Mouse (Mus musculus): ENCODE data around the gene Sh3pxd2a. TPM values are rescaled to one million over a fixed set of nuclear protein-coding genes. Genes with fewer than 3 reads are reported as not detected.

Gene Sh3pxd2a
- polyA plus RNA-seq, 1 experiment from 2014 or later = 5.0 TPM

DNA sequence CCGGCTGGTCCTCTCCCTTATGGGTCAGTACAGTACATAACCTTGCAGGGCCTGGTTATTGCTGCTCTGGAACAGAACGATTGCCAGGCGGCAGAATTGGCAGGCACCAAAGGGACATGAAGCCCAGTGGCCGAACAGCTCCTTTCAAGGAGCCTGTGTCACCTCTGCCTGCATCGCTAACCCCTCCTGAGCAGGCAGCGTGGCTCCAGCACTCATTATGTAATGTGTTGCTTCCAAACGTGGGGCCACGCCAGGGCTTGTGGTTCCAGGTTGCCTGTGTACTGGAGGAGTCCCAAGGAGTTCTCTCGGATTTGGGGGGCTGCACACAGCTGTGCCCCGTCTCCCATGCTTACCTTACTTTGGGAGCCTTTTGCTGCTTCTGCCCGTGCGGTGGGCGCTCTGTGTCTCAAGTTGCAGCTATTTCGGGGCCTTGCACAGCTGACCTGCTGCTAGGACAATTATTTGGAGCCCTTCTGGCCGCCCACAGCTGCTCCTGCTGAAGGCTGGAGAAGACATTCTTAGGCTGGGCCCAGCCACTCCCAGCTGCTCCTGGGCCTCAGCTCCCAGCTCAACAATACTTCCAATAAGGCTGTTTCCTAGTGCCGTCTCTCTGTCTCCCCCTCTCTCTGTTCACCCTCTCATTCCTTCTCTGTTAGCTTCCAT lies 215.2 kb downstream of the Sh3pxd2a start:
- H3K36me3 ChIP-seq (ENCODE audit: insufficient read depth, low read length) = no peaks in the 10 kb centered on the region
- H3K4me2 ChIP-seq (replicated peaks; ENCODE audit: low read depth, low read length) = no peak overlapping the region
- no peak overlapping the region for H3K27ac ChIP-seq (ENCODE audit: low read length)
- no peaks in the 10 kb centered on the region for H3K9me3 ChIP-seq (ENCODE audit: low read length)
- H3K4me1 ChIP-seq (ENCODE audit: insufficient read depth, low read length) = peaks cover 28% of the 10 kb centered on the region
- H3K4me3 ChIP-seq (ENCODE audit: low read length) = no peak overlapping the region
- H3K27me3 ChIP-seq (ENCODE audit: insufficient read depth, low read length) = peaks cover 21% of the 10 kb centered on the region
- WGBS = 43% methylated on average over 16 of the region's 16 CpGs
- H3K9ac ChIP-seq (replicated peaks; ENCODE audit: low read length) = no peak overlapping the region
- ATAC-seq (ENCODE audit: low FRiP score, low TSS enrichment) = 0 out of 2 replicates have a peak, but pooled peaks have one; percentile 11

GRCm38 (mm10) chr19:47248296-47248695 lies 215.9 kb downstream of the Sh3pxd2a start:
- 64% methylated on average over 7 of the region's 7 CpGs for WGBS
- H3K27me3 ChIP-seq (ENCODE audit: insufficient read depth, low read length) = peaks cover 13% of the 10 kb centered on the region
- H3K9me3 ChIP-seq (ENCODE audit: low read length) = no peaks in the 10 kb centered on the region
- no peak for ATAC-seq (ENCODE audit: low FRiP score, low TSS enrichment)
- no peak overlapping the region for H3K9ac ChIP-seq (replicated peaks; ENCODE audit: low read length)
- no peak overlapping the region for H3K27ac ChIP-seq (ENCODE audit: low read length)
- H3K4me1 ChIP-seq (ENCODE audit: insufficient read depth, low read length) = peaks cover 26% of the 10 kb centered on the region
- H3K36me3 ChIP-seq (ENCODE audit: insufficient read depth, low read length) = no peaks in the 10 kb centered on the region
- no peak overlapping the region for H3K4me2 ChIP-seq (replicated peaks; ENCODE audit: low read depth, low read length)
- no peak overlapping the region for H3K4me3 ChIP-seq (ENCODE audit: low read length)

GRCm38 (mm10) chr19:47247791-47248190 lies 216.4 kb downstream of the Sh3pxd2a start:
- Histone ChIP-seq H3K4me1 (ENCODE audit: insufficient read depth, low read length) (peaks cover 23% of the 10 kb centered on the region), H3K9me3 (ENCODE audit: low read length) (no peaks in the 10 kb centered on the region), H3K4me3 (ENCODE audit: low read length) (no peak overlapping the region), H3K27me3 (ENCODE audit: insufficient read depth, low read length) (peaks cover 10% of the 10 kb centered on the region), H3K4me2 (replicated peaks; ENCODE audit: low read depth, low read length) (no peak overlapping the region), H3K9ac (replicated peaks; ENCODE audit: low read length) (no peak overlapping the region), H3K36me3 (ENCODE audit: insufficient read depth, low read length) (no peaks in the 10 kb centered on the region), H3K27ac (ENCODE audit: low read length) (no peak overlapping the region)
- WGBS = 21% methylated on average over 11 of the region's 11 CpGs
- peak; percentile 55; the same call in 1 of the 2 replicates for ATAC-seq (ENCODE audit: low FRiP score, low TSS enrichment)

DNA sequence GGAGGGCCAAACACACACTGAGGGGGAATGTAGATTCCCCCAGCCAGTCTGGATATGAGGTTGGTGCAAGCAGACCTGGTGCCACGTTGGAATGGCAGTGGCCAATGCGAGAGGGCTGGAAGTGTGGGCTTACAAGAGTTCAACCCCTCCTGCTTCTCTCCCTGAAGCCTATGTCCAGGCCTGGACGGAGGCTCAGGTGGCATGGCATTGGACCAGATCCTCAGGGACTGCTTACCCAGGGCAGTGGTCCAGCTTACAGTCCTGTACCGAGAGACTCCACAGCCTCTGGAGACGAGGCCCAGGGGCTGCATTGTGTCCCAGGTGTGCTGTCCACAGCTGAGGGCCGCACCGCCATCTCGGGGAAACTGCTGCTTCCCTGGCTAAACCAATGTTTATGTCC lies 218.7 kb downstream of the Sh3pxd2a start:
- Histone ChIP-seq H3K9me3 (ENCODE audit: low read length) (no peaks in the 10 kb centered on the region), H3K36me3 (ENCODE audit: insufficient read depth, low read length) (no peaks in the 10 kb centered on the region), H3K4me2 (replicated peaks; ENCODE audit: low read depth, low read length) (no peak overlapping the region), H3K4me1 (ENCODE audit: insufficient read depth, low read length) (peaks cover 23% of the 10 kb centered on the region), H3K4me3 (ENCODE audit: low read length) (no peak overlapping the region), H3K9ac (replicated peaks; ENCODE audit: low read length) (no peak overlapping the region), H3K27me3 (ENCODE audit: insufficient read depth, low read length) (no peaks in the 10 kb centered on the region), H3K27ac (ENCODE audit: low read length) (no peak overlapping the region)
- 69% methylated on average over 8 of the region's 8 CpGs for WGBS
- no peak for ATAC-seq (ENCODE audit: low FRiP score, low TSS enrichment)

GRCm38 (mm10) chr19:47242227-47242626 lies 222.0 kb downstream of the Sh3pxd2a start:
- Histone ChIP-seq H3K36me3 (ENCODE audit: insufficient read depth, low read length) (no peaks in the 10 kb centered on the region), H3K9ac (replicated peaks; ENCODE audit: low read length) (no peak overlapping the region), H3K27me3 (ENCODE audit: insufficient read depth, low read length) (no peaks in the 10 kb centered on the region), H3K4me1 (ENCODE audit: insufficient read depth, low read length) (peaks cover 2% of the 10 kb centered on the region; the same call in 1 of the 2 replicates), H3K9me3 (ENCODE audit: low read length) (no peaks in the 10 kb centered on the region), H3K4me2 (replicated peaks; ENCODE audit: low read depth, low read length) (no peak overlapping the region), H3K27ac (ENCODE audit: low read length) (no peak overlapping the region), H3K4me3 (ENCODE audit: low read length) (no peak overlapping the region)
- WGBS = 74% methylated on average over 4 of the region's 4 CpGs
- ATAC-seq (ENCODE audit: low FRiP score, low TSS enrichment) = no peak

DNA sequence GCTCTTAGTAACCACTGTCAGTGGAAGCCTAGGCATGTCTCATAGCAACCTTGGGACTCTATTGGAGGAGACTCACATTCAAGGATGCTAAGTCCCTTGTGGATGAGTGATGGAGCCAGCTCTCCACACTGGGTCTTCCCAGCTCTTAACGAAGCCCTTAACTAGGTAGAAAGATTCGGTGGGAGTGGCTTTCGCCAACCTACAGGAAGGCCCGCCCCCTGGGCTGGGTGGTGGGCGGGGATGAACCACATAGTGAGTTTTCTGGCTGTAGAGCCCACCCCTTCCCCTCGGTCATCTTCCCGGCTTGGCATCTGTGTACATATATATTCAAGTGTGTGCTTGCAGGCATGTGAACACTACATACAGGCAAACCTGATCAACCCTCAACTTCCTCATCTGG lies 223.2 kb downstream of the Sh3pxd2a start:
- H3K4me3 ChIP-seq (ENCODE audit: low read length) = peak overlapping the region; percentile 42
- WGBS = 68% methylated on average over 7 of the region's 7 CpGs
- no peaks in the 10 kb centered on the region for H3K9me3 ChIP-seq (ENCODE audit: low read length)
- no peaks in the 10 kb centered on the region for H3K27me3 ChIP-seq (ENCODE audit: insufficient read depth, low read length)
- no peak overlapping the region for H3K27ac ChIP-seq (ENCODE audit: low read length)
- H3K9ac ChIP-seq (replicated peaks; ENCODE audit: low read length) = no peak overlapping the region; the same call in 1 of the 2 replicates
- no peak for ATAC-seq (ENCODE audit: low FRiP score, low TSS enrichment)
- H3K4me2 ChIP-seq (replicated peaks; ENCODE audit: low read depth, low read length) = peak overlapping the region; percentile 54
- no peaks in the 10 kb centered on the region for H3K36me3 ChIP-seq (ENCODE audit: insufficient read depth, low read length)
- no peaks in the 10 kb centered on the region for H3K4me1 ChIP-seq (ENCODE audit: insufficient read depth, low read length)

- H3K36me3 ChIP-seq (ENCODE audit: insufficient read depth, low read length) = no peaks in the 10 kb centered on the region
- no peak overlapping the region for H3K27ac ChIP-seq (ENCODE audit: low read length)
- ATAC-seq (ENCODE audit: low FRiP score, low TSS enrichment) = peak; percentile 68; the same call in 1 of the 2 replicates
- peak overlapping the region; percentile 46 for H3K9ac ChIP-seq (replicated peaks; ENCODE audit: low read length)
- WGBS = 35% methylated on average over 11 of the region's 12 CpGs
- peak overlapping the region; percentile 54 for H3K4me2 ChIP-seq (replicated peaks; ENCODE audit: low read depth, low read length)
- no peaks in the 10 kb centered on the region for H3K4me1 ChIP-seq (ENCODE audit: insufficient read depth, low read length)
- peak overlapping the region; percentile 42 for H3K4me3 ChIP-seq (ENCODE audit: low read length)
- no peaks in the 10 kb centered on the region for H3K27me3 ChIP-seq (ENCODE audit: insufficient read depth, low read length)
- H3K9me3 ChIP-seq (ENCODE audit: low read length) = no peaks in the 10 kb centered on the region
These were observed 224.1 kb downstream of the Sh3pxd2a start for GRCm38 (mm10) chr19:47240076-47240475.

DNA sequence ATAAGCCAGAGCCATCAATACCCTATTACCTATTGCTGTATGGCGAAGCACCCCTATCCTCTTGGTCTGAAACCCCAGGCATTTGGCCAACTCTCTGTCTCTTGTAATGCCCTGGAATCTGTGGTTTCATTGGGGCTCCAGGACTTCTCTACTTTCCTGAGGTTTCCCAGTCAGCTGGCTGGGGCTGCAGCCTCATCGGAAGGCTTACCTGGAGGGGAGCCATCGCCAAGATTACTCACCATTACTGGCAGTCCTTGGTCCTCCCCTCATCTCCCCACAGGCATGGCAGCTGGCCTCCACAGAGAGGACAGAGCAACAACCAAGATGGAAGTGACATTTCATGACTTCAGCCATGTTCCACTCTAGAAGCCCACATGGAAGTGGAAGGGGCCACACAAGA lies 231.1 kb downstream of the Sh3pxd2a start:
- Histone ChIP-seq H3K4me1 (ENCODE audit: insufficient read depth, low read length) (peaks cover 15% of the 10 kb centered on the region), H3K4me2 (replicated peaks; ENCODE audit: low read depth, low read length) (no peak overlapping the region), H3K27me3 (ENCODE audit: insufficient read depth, low read length) (no peaks in the 10 kb centered on the region), H3K36me3 (ENCODE audit: insufficient read depth, low read length) (no peaks in the 10 kb centered on the region), H3K27ac (ENCODE audit: low read length) (no peak overlapping the region), H3K4me3 (ENCODE audit: low read length) (no peak overlapping the region), H3K9me3 (ENCODE audit: low read length) (no peaks in the 10 kb centered on the region), H3K9ac (replicated peaks; ENCODE audit: low read length) (no peak overlapping the region)
- 96% methylated on average over 3 of the region's 3 CpGs for WGBS
- no peak for ATAC-seq (ENCODE audit: low FRiP score, low TSS enrichment)

GRCm38 (mm10) chr19:47232077-47232865 lies 231.9 kb downstream of the Sh3pxd2a start:
- Histone ChIP-seq H3K9ac (replicated peaks; ENCODE audit: low read length) (no peak overlapping the region), H3K27me3 (ENCODE audit: insufficient read depth, low read length) (no peaks in the 10 kb centered on the region), H3K4me3 (ENCODE audit: low read length) (no peak overlapping the region), H3K4me1 (ENCODE audit: insufficient read depth, low read length) (peaks cover 16% of the 10 kb centered on the region), H3K4me2 (replicated peaks; ENCODE audit: low read depth, low read length) (no peak overlapping the region), H3K9me3 (ENCODE audit: low read length) (no peaks in the 10 kb centered on the region), H3K36me3 (ENCODE audit: insufficient read depth, low read length) (no peaks in the 10 kb centered on the region), H3K27ac (ENCODE audit: low read length) (no peak overlapping the region)
- 92% methylated on average over 5 of the region's 5 CpGs for WGBS
- no peak for ATAC-seq (ENCODE audit: low FRiP score, low TSS enrichment)

DNA sequence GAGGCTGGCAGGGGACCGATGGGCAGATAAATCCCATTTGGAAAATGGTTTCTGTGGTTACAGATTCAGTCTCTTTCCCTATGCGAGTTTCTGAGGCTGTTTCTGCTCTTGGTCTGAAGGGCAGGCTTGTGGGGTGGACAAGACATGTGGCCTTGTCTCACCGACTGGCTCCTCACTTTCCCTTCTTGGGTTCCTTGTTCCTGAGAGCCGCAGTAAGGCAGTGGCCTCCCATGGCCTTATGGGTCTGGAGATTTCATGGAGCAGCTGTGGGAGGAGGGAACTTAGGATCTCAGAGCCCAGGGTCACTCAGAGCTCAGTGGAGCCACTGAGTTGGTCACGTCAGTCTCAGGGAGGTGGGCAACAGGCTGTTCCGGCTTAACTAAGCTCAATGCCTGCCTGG lies 232.8 kb downstream of the Sh3pxd2a start:
- Histone ChIP-seq H3K36me3 (ENCODE audit: insufficient read depth, low read length) (no peaks in the 10 kb centered on the region), H3K9me3 (ENCODE audit: low read length) (no peaks in the 10 kb centered on the region), H3K4me2 (replicated peaks; ENCODE audit: low read depth, low read length) (no peak overlapping the region), H3K4me3 (ENCODE audit: low read length) (no peak overlapping the region), H3K27me3 (ENCODE audit: insufficient read depth, low read length) (no peaks in the 10 kb centered on the region), H3K27ac (ENCODE audit: low read length) (no peak overlapping the region), H3K9ac (replicated peaks; ENCODE audit: low read length) (no peak overlapping the region), H3K4me1 (ENCODE audit: insufficient read depth, low read length) (peaks cover 16% of the 10 kb centered on the region)
- 86% methylated on average over 6 of the region's 6 CpGs for WGBS
- ATAC-seq (ENCODE audit: low FRiP score, low TSS enrichment) = no peak

All from kidney, embryonic 16.5 days (tissue).